Mouse (Mus musculus): Measurements from ENCODE around the gene Gusb. TPM values are rescaled to one million over a fixed set of nuclear protein-coding genes. Genes with fewer than 3 reads are reported as not detected.
A peak's percentile ranks its signal among the peaks of the same experiment; 100 is the strongest.

The Gusb gene
- polyA plus RNA-seq, 1 experiment: 22.5 TPM

GRCm38 (mm10) chr5:129999097-129999496 is 3.8 kb downstream of the Gusb start:
- peak; percentile 82 for TF ChIP-seq CTCF (IDR thresholded peaks at IDR 0.05; ENCODE audit: borderline replicate concordance, extremely low read depth, insufficient read depth, insufficient read length)
- no peak for TF ChIP-seq POLR2A (IDR thresholded peaks at IDR 0.05; ENCODE audit: borderline replicate concordance, extremely low read depth, insufficient read depth, insufficient read length, poor library complexity, severe bottlenecking)
- DNase-seq (ENCODE audit: low read depth): peak; percentile 75

GRCm38 (mm10) chr5:129997700-129998099 is 5.1 kb downstream of the Gusb start:
- TF ChIP-seq POLR2A (IDR thresholded peaks at IDR 0.05; ENCODE audit: borderline replicate concordance, extremely low read depth, insufficient read depth, insufficient read length, poor library complexity, severe bottlenecking) (no peak), CTCF (IDR thresholded peaks at IDR 0.05; ENCODE audit: borderline replicate concordance, extremely low read depth, insufficient read depth, insufficient read length) (0 out of 2 replicates have a peak, but pooled peaks have one; percentile 3)
- DNase-seq (ENCODE audit: low read depth): no peak

GRCm38 (mm10) chr5:129994989-129995388 is 7.9 kb downstream of the Gusb start:
- no peak for DNase-seq (ENCODE audit: low read depth)
- TF ChIP-seq POLR2A (IDR thresholded peaks at IDR 0.05; ENCODE audit: borderline replicate concordance, extremely low read depth, insufficient read depth, insufficient read length, poor library complexity, severe bottlenecking) (no peak), CTCF (IDR thresholded peaks at IDR 0.05; ENCODE audit: borderline replicate concordance, extremely low read depth, insufficient read depth, insufficient read length) (no peak)

GRCm38 (mm10) chr5:129993374-129993773 is 9.5 kb downstream of the Gusb start:
- TF ChIP-seq POLR2A (IDR thresholded peaks at IDR 0.05; ENCODE audit: borderline replicate concordance, extremely low read depth, insufficient read depth, insufficient read length, poor library complexity, severe bottlenecking) (no peak), CTCF (IDR thresholded peaks at IDR 0.05; ENCODE audit: borderline replicate concordance, extremely low read depth, insufficient read depth, insufficient read length) (no peak)
- DNase-seq (ENCODE audit: low read depth): no peak

- TF ChIP-seq POLR2A (IDR thresholded peaks at IDR 0.05; ENCODE audit: borderline replicate concordance, extremely low read depth, insufficient read depth, insufficient read length, poor library complexity, severe bottlenecking) (no peak), CTCF (IDR thresholded peaks at IDR 0.05; ENCODE audit: borderline replicate concordance, extremely low read depth, insufficient read depth, insufficient read length) (no peak)
- no peak for DNase-seq (ENCODE audit: low read depth)
These were observed 11.0 kb downstream of the Gusb start for GRCm38 (mm10) chr5:129991898-129992297.

- TF ChIP-seq CTCF (IDR thresholded peaks at IDR 0.05; ENCODE audit: borderline replicate concordance, extremely low read depth, insufficient read depth, insufficient read length) (no peak), POLR2A (IDR thresholded peaks at IDR 0.05; ENCODE audit: borderline replicate concordance, extremely low read depth, insufficient read depth, insufficient read length, poor library complexity, severe bottlenecking) (no peak)
- no peak for DNase-seq (ENCODE audit: low read depth)
These were observed 13.5 kb downstream of the Gusb start for GRCm38 (mm10) chr5:129989376-129989775.

GRCm38 (mm10) chr5:129980216-129980615 is 22.6 kb downstream of the Gusb start:
- no peak for DNase-seq (ENCODE audit: low read depth)
- no peak for TF ChIP-seq CTCF (IDR thresholded peaks at IDR 0.05; ENCODE audit: borderline replicate concordance, extremely low read depth, insufficient read depth, insufficient read length)
- no peak for TF ChIP-seq POLR2A (IDR thresholded peaks at IDR 0.05; ENCODE audit: borderline replicate concordance, extremely low read depth, insufficient read depth, insufficient read length, poor library complexity, severe bottlenecking)

- no peak for DNase-seq (ENCODE audit: low read depth)
- TF ChIP-seq POLR2A (IDR thresholded peaks at IDR 0.05; ENCODE audit: borderline replicate concordance, extremely low read depth, insufficient read depth, insufficient read length, poor library complexity, severe bottlenecking): no peak
- TF ChIP-seq CTCF (IDR thresholded peaks at IDR 0.05; ENCODE audit: borderline replicate concordance, extremely low read depth, insufficient read depth, insufficient read length): no peak
These were observed 24.2 kb downstream of the Gusb start for GRCm38 (mm10) chr5:129978608-129979007.

GRCm38 (mm10) chr5:129977768-129978167 is 25.1 kb downstream of the Gusb start:
- DNase-seq (ENCODE audit: low read depth): no peak

GRCm38 (mm10) chr5:129974866-129975311 is 28.0 kb downstream of the Gusb start:
- DNase-seq (ENCODE audit: low read depth): no peak
- TF ChIP-seq CTCF (IDR thresholded peaks at IDR 0.05; ENCODE audit: borderline replicate concordance, extremely low read depth, insufficient read depth, insufficient read length): no peak
- no peak for TF ChIP-seq POLR2A (IDR thresholded peaks at IDR 0.05; ENCODE audit: borderline replicate concordance, extremely low read depth, insufficient read depth, insufficient read length, poor library complexity, severe bottlenecking)

More at GRCm38 (mm10) chr5:129977768-129978167, 25.1 kb downstream of the Gusb start:
- TF ChIP-seq CTCF (IDR thresholded peaks at IDR 0.05; ENCODE audit: borderline replicate concordance, extremely low read depth, insufficient read depth, insufficient read length) (no peak), POLR2A (IDR thresholded peaks at IDR 0.05; ENCODE audit: borderline replicate concordance, extremely low read depth, insufficient read depth, insufficient read length, poor library complexity, severe bottlenecking) (no peak)

- TF ChIP-seq CTCF (IDR thresholded peaks at IDR 0.05; ENCODE audit: borderline replicate concordance, extremely low read depth, insufficient read depth, insufficient read length): no peak
- TF ChIP-seq POLR2A (IDR thresholded peaks at IDR 0.05; ENCODE audit: borderline replicate concordance, extremely low read depth, insufficient read depth, insufficient read length, poor library complexity, severe bottlenecking): no peak
- no peak for DNase-seq (ENCODE audit: low read depth)
These were observed 28.5 kb downstream of the Gusb start for GRCm38 (mm10) chr5:129974354-129974753.

- no peak for DNase-seq (ENCODE audit: low read depth)
- no peak for TF ChIP-seq POLR2A (IDR thresholded peaks at IDR 0.05; ENCODE audit: borderline replicate concordance, extremely low read depth, insufficient read depth, insufficient read length, poor library complexity, severe bottlenecking)
- no peak for TF ChIP-seq CTCF (IDR thresholded peaks at IDR 0.05; ENCODE audit: borderline replicate concordance, extremely low read depth, insufficient read depth, insufficient read length)
These were observed 31.4 kb downstream of the Gusb start for GRCm38 (mm10) chr5:129971491-129971890.
